Mouse (Mus musculus): ENCODE measurements around the gene Mbtps1. TPM values are rescaled to one million over a fixed set of nuclear protein-coding genes. Genes with fewer than 3 reads are reported as not detected.

Gene Mbtps1
- polyA plus RNA-seq, 1 experiment from 2014 or later, result 65.8 TPM

DNA sequence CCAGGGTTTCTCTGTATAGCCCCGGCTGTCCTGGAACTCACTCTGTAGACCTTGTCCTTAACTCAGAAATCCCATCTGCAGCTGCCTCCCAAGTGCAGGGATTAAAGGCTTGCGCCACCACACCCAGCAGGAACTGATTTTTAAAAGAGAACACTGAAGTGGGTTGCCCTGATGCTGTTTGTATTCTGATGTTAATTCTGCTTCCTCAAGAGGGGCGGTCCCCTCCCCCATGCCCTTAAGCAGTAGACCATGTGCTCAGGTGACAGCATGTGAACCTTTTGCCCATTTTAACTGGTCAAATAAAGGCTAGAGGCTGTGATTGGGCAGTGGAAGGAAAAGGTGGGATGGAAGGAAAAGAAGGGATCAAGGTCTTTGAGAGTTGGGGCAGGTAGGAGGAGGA, 42.8 kb downstream of the Mbtps1 start:
- no peak overlapping the region for H3K27ac ChIP-seq (replicated peaks)
- H3K4me3 ChIP-seq, result no peak overlapping the region
- no peak overlapping the region for H3K9ac ChIP-seq (replicated peaks)
- no peaks in the 10 kb centered on the region for H3K9me3 ChIP-seq
- WGBS, result 46% methylated on average over 3 of the region's 3 CpGs
- H3K36me3 ChIP-seq, result peaks cover 84% of the 10 kb centered on the region
- no peak for ATAC-seq (replicated peaks)
- no peaks in the 10 kb centered on the region for H3K4me1 ChIP-seq
- H3K4me2 ChIP-seq (replicated peaks), result no peak overlapping the region
- H3K27me3 ChIP-seq, result no peaks in the 10 kb centered on the region

DNA sequence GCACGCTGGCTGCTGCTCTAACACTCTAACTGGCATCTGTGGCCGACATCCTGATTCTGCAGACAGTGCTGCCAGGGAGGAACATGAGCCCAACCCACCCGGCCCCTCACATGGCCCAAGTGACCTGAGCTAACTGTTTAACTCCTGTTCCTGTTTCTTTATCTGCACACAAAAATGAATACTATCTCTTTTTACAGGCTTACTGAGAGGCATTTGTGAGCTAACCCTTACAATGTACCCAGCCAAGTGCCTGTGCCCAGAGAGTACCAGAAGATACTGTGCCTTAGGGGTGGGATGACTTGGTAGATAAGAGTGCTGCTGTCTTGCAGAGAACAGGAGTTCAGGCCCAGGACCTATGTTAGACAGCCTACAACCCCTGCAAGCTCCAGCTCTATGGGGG, 43.6 kb downstream of the Mbtps1 start:
- no peak for ATAC-seq (replicated peaks)

DNA sequence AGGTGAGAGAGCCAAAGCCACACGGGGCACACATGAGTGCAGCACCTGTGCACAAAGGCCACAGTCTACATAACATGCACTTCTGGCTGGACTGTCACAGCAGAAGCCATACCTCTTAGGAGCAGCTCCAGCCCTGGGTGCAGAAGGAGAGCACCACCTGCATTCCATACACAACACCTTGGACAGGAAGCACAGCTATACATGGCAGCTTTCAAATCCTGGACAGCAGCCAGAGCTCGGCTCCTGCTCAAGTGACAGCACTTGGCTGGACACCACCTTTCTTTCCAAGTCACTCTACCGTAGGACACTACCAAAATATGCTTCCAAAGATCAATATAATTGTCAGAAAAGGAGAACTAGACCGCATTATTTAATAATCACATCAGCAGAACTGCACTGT, 45.1 kb downstream of the Mbtps1 start:
- no peaks in the 10 kb centered on the region for H3K4me1 ChIP-seq
- H3K9ac ChIP-seq (replicated peaks), result no peak overlapping the region
- no peak overlapping the region for H3K4me2 ChIP-seq (replicated peaks)
- H3K9me3 ChIP-seq, result no peaks in the 10 kb centered on the region
- no peak for ATAC-seq (replicated peaks)
- H3K4me3 ChIP-seq, result no peak overlapping the region
- peaks cover 83% of the 10 kb centered on the region for H3K36me3 ChIP-seq
- H3K27ac ChIP-seq (replicated peaks), result no peak overlapping the region
- 85% methylated on average over 4 of the region's 4 CpGs for WGBS
- no peaks in the 10 kb centered on the region for H3K27me3 ChIP-seq

More for the DNA sequence above, 43.6 kb downstream of the Mbtps1 start:
- no peaks in the 10 kb centered on the region for H3K9me3 ChIP-seq
- no peaks in the 10 kb centered on the region for H3K27me3 ChIP-seq
- WGBS, result 91% methylated on average over 3 of the region's 3 CpGs
- H3K36me3 ChIP-seq, result peaks cover 83% of the 10 kb centered on the region
- no peak overlapping the region for H3K4me3 ChIP-seq
- H3K4me2 ChIP-seq (replicated peaks), result no peak overlapping the region
- no peak overlapping the region for H3K27ac ChIP-seq (replicated peaks)
- no peak overlapping the region for H3K9ac ChIP-seq (replicated peaks)
- no peaks in the 10 kb centered on the region for H3K4me1 ChIP-seq

DNA sequence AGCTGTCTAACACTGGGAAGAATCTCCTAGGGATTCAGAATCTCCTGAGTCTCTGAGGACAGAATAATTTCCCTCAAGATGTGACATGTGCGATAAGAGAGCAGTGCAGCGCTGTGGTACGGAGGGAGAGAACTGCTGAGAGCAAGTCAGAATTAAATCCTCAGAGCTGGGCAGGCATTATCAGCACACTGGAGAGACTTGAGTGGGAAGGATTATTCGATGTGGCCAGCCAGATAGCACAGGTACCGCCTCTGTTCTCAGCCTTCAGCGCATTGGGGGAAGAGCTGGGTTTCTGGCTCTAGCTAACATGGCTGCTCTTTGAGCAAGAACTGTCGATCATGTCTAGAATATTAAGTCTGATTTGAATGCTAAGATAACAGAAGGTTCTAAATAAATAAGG, 46.8 kb downstream of the Mbtps1 start:
- Histone ChIP-seq H3K9me3 (no peaks in the 10 kb centered on the region), H3K27me3 (no peaks in the 10 kb centered on the region), H3K4me1 (no peaks in the 10 kb centered on the region), H3K9ac (replicated peaks) (no peak overlapping the region), H3K27ac (replicated peaks) (no peak overlapping the region), H3K4me2 (replicated peaks) (no peak overlapping the region), H3K4me3 (no peak overlapping the region), H3K36me3 (peaks cover 76% of the 10 kb centered on the region)
- WGBS, result 91% methylated on average over 7 of the region's 7 CpGs
- ATAC-seq (replicated peaks), result no peak

DNA sequence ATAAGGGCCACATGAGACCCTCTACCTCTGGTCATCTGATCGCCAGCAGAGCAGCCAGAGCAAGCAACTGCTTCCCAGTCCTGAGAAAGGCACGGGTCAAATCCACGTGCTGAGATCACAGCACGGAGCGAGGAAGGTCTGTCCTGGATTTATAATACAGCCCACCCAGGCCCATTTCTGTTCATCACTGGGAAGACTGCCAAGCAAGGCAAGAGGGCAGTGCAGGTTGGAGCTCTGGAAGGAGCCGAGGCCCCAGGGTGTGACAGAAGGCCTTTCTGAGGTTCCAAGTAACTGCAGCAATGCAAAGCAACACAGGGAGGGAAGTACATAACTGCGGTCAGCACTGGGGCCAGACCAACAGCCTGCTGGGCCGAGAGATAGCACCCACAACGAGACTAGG, 48.1 kb downstream of the Mbtps1 start:
- Histone ChIP-seq H3K4me3 (no peak overlapping the region), H3K4me1 (no peaks in the 10 kb centered on the region), H3K4me2 (replicated peaks) (no peak overlapping the region), H3K27me3 (no peaks in the 10 kb centered on the region), H3K27ac (replicated peaks) (no peak overlapping the region), H3K9ac (replicated peaks) (no peak overlapping the region), H3K9me3 (no peaks in the 10 kb centered on the region), H3K36me3 (peaks cover 71% of the 10 kb centered on the region)
- no peak for ATAC-seq (replicated peaks)
- 85% methylated on average over 9 of the region's 9 CpGs for WGBS

DNA sequence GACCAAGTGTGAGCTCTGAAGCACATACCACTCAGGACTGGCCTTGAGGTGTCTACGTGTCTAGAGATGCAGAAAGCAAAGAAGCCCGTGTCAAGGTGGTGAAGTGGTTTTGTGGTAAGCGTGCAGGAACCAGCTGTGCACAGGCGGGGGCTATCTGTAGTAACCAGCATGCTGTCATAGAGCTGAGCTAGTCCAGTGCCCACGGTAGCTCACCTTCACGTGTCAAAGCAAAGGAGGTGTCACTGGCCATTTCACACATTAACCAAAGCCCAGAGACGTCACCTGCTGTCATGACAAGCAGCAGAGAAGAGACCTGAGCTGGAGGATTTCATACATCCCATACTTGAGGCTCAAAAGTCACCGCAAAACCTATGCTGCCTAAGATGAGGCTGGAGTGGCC, 52.4 kb downstream of the Mbtps1 start:
- H3K4me2 ChIP-seq (replicated peaks), result no peak overlapping the region
- no peak overlapping the region for H3K4me3 ChIP-seq
- H3K36me3 ChIP-seq, result peaks cover 34% of the 10 kb centered on the region
- 82% methylated on average over 8 of the region's 8 CpGs for WGBS
- peaks cover 9% of the 10 kb centered on the region; the same call in 1 of the 2 replicates for H3K4me1 ChIP-seq
- no peaks in the 10 kb centered on the region for H3K9me3 ChIP-seq
- H3K27me3 ChIP-seq, result no peaks in the 10 kb centered on the region
- no peak overlapping the region for H3K9ac ChIP-seq (replicated peaks)
- ATAC-seq (replicated peaks), result no peak
- H3K27ac ChIP-seq (replicated peaks), result no peak overlapping the region

DNA sequence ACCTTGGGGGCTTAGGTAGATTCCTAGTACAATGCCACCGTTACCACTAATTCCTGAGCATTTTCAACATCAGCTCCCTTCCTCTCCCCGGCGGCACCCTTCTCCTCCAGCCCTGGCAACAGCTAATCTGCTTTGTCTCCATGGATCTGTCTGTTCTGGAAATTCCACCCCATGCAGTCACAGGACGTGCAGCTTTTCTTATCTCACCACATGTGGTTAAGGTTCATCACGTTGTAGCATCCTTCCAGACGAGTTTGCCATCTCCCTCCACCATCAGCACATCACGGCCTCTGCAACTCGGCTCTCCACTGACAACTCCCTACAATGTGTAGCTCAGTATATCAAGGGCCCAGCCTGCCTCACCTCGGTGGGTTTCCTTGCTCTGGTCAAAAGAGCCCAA, 53.0 kb downstream of the Mbtps1 start:
- Histone ChIP-seq H3K27ac (replicated peaks) (no peak overlapping the region), H3K27me3 (no peaks in the 10 kb centered on the region), H3K4me3 (no peak overlapping the region), H3K4me2 (replicated peaks) (no peak overlapping the region), H3K4me1 (peaks cover 9% of the 10 kb centered on the region; the same call in 1 of the 2 replicates), H3K36me3 (peaks cover 30% of the 10 kb centered on the region), H3K9me3 (no peaks in the 10 kb centered on the region), H3K9ac (replicated peaks) (no peak overlapping the region)
- no peak for ATAC-seq (replicated peaks)
- WGBS, result 16% methylated on average over 9 of the region's 9 CpGs

DNA sequence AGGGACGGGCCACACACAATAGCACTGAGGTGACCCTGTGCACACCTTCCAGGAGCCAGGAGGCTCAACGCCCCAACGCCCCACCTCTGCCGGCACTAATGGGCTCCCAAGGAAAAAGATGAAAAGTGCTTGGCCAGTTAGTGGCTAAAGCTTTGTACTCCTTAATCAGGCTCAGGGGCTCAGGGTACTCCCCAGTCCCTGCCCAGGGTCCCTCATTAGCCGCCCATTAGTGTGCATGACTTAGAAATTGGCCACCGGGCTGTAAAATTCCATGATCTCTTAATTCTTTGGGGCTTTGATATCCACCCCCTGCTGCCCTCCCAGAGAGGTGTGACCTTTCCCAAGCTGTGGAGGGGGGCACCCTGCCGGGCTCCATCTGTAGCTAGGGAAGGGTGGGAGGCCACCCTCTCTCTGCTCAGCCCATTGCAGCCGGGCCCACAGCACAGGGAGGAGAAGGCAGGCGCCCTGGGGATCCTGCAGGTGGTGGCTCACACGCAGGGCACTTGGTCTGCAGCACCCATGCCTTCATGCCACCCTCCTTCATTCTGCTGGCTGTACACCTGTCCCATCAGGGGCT, 55.3 kb downstream of the Mbtps1 start:
- 7% methylated on average over 10 of the region's 10 CpGs for WGBS
- H3K27ac ChIP-seq (replicated peaks), result no peak overlapping the region
- no peaks in the 10 kb centered on the region for H3K27me3 ChIP-seq
- peak; percentile 51 for ATAC-seq (replicated peaks)
- H3K4me3 ChIP-seq, result no peak overlapping the region
- no peaks in the 10 kb centered on the region for H3K9me3 ChIP-seq
- no peak overlapping the region for H3K9ac ChIP-seq (replicated peaks)
- peaks cover 8% of the 10 kb centered on the region for H3K36me3 ChIP-seq
- H3K4me1 ChIP-seq, result peaks cover 9% of the 10 kb centered on the region; the same call in 1 of the 2 replicates
- H3K4me2 ChIP-seq (replicated peaks), result no peak overlapping the region

DNA sequence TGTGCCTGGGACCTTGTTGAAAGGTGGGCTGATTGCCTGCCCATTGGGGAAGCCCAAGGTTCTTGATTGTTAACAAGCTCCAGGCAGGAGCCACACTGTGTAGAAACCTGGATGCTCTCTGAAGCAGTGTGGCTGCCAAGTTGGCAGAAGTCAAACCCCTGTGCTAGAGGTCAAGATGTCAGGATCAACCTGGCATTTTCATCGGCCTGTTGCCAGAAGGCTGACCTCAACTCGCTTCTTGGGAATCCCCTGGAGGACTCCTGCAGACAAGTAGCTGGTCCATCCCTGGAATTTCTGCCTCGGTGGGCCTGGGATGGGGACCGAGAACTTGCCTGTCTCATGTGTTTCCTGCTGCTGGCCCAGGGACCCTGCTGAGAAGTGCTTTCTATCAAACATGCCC, 56.4 kb downstream of the Mbtps1 start:
- peaks cover 12% of the 10 kb centered on the region; the same call in 1 of the 2 replicates for H3K4me1 ChIP-seq
- H3K27ac ChIP-seq (replicated peaks), result no peak overlapping the region
- ATAC-seq (replicated peaks), result no peak
- H3K4me2 ChIP-seq (replicated peaks), result no peak overlapping the region
- no peak overlapping the region for H3K4me3 ChIP-seq
- no peak overlapping the region for H3K9ac ChIP-seq (replicated peaks)
- WGBS, result 62% methylated on average over 4 of the region's 4 CpGs
- no peaks in the 10 kb centered on the region for H3K36me3 ChIP-seq
- H3K27me3 ChIP-seq, result no peaks in the 10 kb centered on the region
- H3K9me3 ChIP-seq, result no peaks in the 10 kb centered on the region

DNA sequence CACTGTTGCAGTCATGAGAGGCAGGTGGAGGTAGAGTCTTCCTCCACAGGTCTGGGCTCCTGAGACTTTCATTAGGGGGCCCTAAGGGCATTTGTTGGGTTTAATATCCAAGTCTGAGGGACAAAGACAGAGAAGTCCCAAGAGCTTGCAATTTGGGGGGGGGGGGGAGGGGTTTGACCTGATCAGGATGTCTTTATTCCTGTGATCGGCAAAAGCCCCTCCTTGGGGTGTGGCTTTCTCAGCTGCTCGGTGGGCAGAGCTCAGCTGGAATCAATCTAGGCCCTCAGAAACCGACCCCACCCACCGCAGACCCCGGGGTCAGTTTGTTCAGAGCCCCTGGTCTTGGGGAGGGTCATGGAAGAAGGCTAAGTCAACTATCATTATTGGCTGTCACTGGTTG, 56.9 kb downstream of the Mbtps1 start, which contains the start of gene Slc38a8:
Gene Slc38a8, minus strand, starts transcription at position 101 of the 400 bp plus-strand sequence.
- Histone ChIP-seq H3K9me3 (no peaks in the 10 kb centered on the region), H3K4me2 (replicated peaks) (no peak within 1 kb of the TSS), H3K27ac (replicated peaks) (no peak within 1 kb of the TSS), H3K27me3 (no peaks in the 10 kb centered on the region), H3K9ac (replicated peaks) (no peak within 1 kb of the TSS), H3K4me1 (peaks cover 12% of the 10 kb centered on the region; the same call in 1 of the 2 replicates), H3K4me3 (no peak within 1 kb of the TSS), H3K36me3 (no peaks in the 10 kb centered on the region)
- no peak for ATAC-seq (replicated peaks)
- 46% methylated on average over 5 of the region's 5 CpGs for WGBS

DNA sequence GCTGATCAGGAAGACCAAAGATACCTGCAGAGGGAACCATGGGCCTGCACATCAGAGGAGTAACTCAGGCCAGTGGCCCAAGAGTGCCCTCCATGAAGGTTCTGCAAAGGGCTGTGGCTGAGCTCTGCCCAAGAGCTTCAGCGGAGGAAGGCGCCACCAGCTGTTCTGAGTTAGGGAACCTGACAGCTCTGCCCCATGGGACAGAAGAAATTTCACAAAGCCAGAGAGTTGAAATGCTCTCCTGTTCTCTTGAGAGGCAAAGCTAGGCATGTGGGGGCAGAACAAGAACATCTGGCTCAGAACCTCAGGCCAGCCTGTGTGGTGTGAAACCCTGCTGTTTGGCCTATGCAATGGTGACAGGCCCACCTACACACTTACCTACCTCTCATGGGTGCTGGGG, 58.7 kb downstream of the Mbtps1 start:
- Histone ChIP-seq H3K9ac (replicated peaks) (no peak overlapping the region), H3K4me3 (no peak overlapping the region), H3K36me3 (no peaks in the 10 kb centered on the region), H3K4me2 (replicated peaks) (no peak overlapping the region), H3K27ac (replicated peaks) (no peak overlapping the region), H3K4me1 (peaks cover 12% of the 10 kb centered on the region; the same call in 1 of the 2 replicates), H3K9me3 (no peaks in the 10 kb centered on the region), H3K27me3 (no peaks in the 10 kb centered on the region)
- WGBS, result 89% methylated on average over 2 of the region's 2 CpGs
- ATAC-seq (replicated peaks), result no peak

DNA sequence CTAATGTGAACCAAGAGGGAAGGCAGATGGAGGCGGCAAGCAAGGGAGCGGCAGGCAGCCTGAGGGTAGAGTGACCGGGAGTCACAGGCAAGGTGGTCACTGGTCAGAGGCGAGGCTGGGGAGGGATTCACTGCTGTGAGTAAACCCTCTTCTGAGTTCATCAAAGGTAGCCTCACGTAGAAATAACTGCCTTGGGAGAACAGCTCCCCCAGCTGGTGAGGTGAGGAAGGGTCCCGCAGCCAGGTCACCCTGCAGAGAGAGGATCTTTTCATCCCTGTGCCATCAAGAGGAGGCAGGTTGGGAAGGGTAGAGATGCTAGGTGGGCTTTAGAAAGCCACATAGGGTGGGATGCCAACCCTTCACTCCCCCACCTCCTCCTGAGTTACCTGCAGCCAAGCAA, 61.7 kb downstream of the Mbtps1 start:
- no peaks in the 10 kb centered on the region for H3K27me3 ChIP-seq
- no peaks in the 10 kb centered on the region for H3K9me3 ChIP-seq
- H3K9ac ChIP-seq (replicated peaks), result no peak overlapping the region
- no peak for ATAC-seq (replicated peaks)
- no peak overlapping the region for H3K4me2 ChIP-seq (replicated peaks)
- H3K4me3 ChIP-seq, result no peak overlapping the region
- 33% methylated on average over 6 of the region's 6 CpGs for WGBS
- H3K36me3 ChIP-seq, result no peaks in the 10 kb centered on the region
- peaks cover 3% of the 10 kb centered on the region; the same call in 1 of the 2 replicates for H3K4me1 ChIP-seq
- H3K27ac ChIP-seq (replicated peaks), result no peak overlapping the region

DNA sequence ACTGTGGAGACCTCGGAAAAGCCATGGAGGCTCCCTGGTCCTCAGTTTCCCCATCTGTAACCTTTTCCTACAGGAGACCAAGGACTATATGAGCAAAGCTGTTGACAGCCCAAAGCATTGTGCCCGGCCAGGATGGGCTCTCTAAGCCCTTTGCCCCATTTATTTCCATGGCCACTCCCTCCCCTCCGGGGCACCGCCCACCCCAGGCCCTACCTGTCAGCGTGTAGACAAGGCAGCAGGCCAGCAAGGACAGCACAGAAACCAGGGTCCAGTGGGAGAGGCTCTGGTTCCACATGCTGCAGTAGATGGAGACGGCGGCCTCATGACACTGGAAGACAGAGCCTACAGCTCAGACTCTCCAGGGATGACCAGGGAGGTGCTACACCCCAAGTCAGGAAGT, 71.4 kb downstream of the Mbtps1 start:
- 0 out of 2 replicates have a peak, but pooled peaks cover 3% of the 10 kb centered on the region for H3K4me1 ChIP-seq
- H3K27me3 ChIP-seq, result no peaks in the 10 kb centered on the region
- ATAC-seq (replicated peaks), result no peak
- no peaks in the 10 kb centered on the region for H3K9me3 ChIP-seq
- H3K4me3 ChIP-seq, result no peak overlapping the region
- no peak overlapping the region for H3K27ac ChIP-seq (replicated peaks)
- H3K9ac ChIP-seq (replicated peaks), result no peak overlapping the region
- 78% methylated on average over 7 of the region's 7 CpGs for WGBS
- H3K36me3 ChIP-seq, result no peaks in the 10 kb centered on the region
- no peak overlapping the region for H3K4me2 ChIP-seq (replicated peaks)
